16 mouse cellular contexts compared by ENCODE assay signal in the genomic region with DNA sequence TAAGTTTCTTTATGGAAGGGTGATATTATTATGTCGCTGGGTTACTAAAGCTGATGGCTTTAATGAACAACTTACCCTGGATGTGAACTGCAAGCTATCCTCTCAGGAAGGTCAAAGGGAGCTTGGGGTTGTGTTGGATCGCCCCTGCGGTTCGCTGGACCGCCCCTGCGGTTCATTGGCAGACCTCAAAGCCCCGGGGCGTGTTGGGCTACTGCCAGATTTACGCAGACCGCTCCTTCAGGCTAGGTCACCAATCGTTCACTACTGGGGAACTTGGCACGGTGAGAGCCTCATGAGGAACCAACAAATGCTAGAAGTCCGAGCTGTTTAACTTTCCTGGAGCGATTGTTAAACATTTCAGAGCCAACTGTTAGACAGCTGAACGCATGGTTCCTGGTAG. TPM values are rescaled to one million over a fixed set of nuclear protein-coding genes. Genes with fewer than 3 reads are reported as not detected.
A peak's percentile ranks its signal among the peaks of the same experiment; 100 is the strongest.
DNase-seq lines count a peak whose midpoint lies in the region; ATAC-seq lines count a peak whose summit lies in the region.
"Had no signal": no experiment of that assay in that cellular context is flagged by ENCODE, and none has a peak within 500 bp of the region (broad histone marks: within the 10 kb centered on the region; RNA-seq: fewer than 3 reads in every experiment).

No protein-coding gene starts in this region.

- no peaks in the 10 kb centered on the region for H3K36me3 ChIP-seq in kidney, embryonic 14.5 days (ENCODE audit: control insufficient read depth, insufficient read depth, low read length)
- H3K36me3 ChIP-seq: hindbrain, embryonic 15.5 days had no signal

- 24% methylated on average over 15 of the region's 15 CpGs for WGBS in kidney, embryonic 14.5 days

- H3K4me1 ChIP-seq in kidney, embryonic 14.5 days (ENCODE audit: control insufficient read depth, insufficient read depth, low read length), result 0 out of 2 replicates have a peak, but pooled peaks cover 9% of the 10 kb centered on the region

- DNase-seq in kidney, adult 11 months, result peak; percentile 70
- peak; percentile 65 for DNase-seq in 416B (ENCODE audit: low read depth)
- peak; percentile 47 for DNase-seq in Muller cell, postnatal 12 days (ENCODE audit: inconsistent ontology term)
- peak; percentile 63 for DNase-seq in kidney, postnatal 10 days
- no peak for DNase-seq in adrenal gland, adult 8-10 months
- no peak for DNase-seq in right cerebral cortex, adult 2 months (ENCODE audit: low spot score in 2 of 2)
- DNase-seq in B cell, adult 2 months, result no peak
- DNase-seq: layer of hippocampus, adult 9-11 months; right cerebral cortex, adult 18-20 months had no signal

- no peak overlapping the region for H3K9ac ChIP-seq in kidney, embryonic 14.5 days (ENCODE audit: low read depth, low read length)
- H3K9ac ChIP-seq: hindbrain, embryonic 15.5 days had no signal

- ATAC-seq in kidney, embryonic 14.5 days (ENCODE audit: low FRiP score, low TSS enrichment), result no peak
- ATAC-seq: forebrain, embryonic 14.5 days had no signal

- H3K4me2 ChIP-seq in kidney, embryonic 14.5 days (replicated peaks; ENCODE audit: low read depth, low read length), result no peak overlapping the region
- H3K4me2 ChIP-seq: hindbrain, embryonic 15.5 days; midbrain, embryonic 11.5 days had no signal

- H3K9me3 ChIP-seq in kidney, embryonic 14.5 days (ENCODE audit: control insufficient read depth, low read length), result no peaks in the 10 kb centered on the region
- H3K9me3 ChIP-seq: hindbrain, embryonic 15.5 days had no signal

- no peak overlapping the region for H3K4me3 ChIP-seq in kidney, embryonic 14.5 days (ENCODE audit: low read length)
- H3K4me3 ChIP-seq: hindbrain, embryonic 15.5 days had no signal

- no peak overlapping the region for H3K27ac ChIP-seq in kidney, embryonic 14.5 days (ENCODE audit: low read depth, low read length)
- H3K27ac ChIP-seq: hindbrain, embryonic 15.5 days had no signal

- H3K27me3 ChIP-seq in kidney, embryonic 14.5 days (ENCODE audit: control insufficient read depth, insufficient read depth, low read length), result peaks cover 50% of the 10 kb centered on the region

RNA-seq across cellular contexts. Expression of gene Atp12a, which starts 1.8 kb away (rescaled TPM):
- 0.20 and 0.46 TPM in 2 replicates for polyA plus RNA-seq in kidney, embryonic 14.5 days (2014; fragmentation: Nextera tagmentation; extraction: Ambion mirVana)
- total RNA-seq in adrenal gland, adult 8-10 months (2022), result 1 to 10 TPM in 1 of 4 experiments, under 1 TPM in 1, not detected in 2; 0.10 to 1.0 TPM
- total RNA-seq: gastrocnemius, postnatal 4 days; liver, adult 2 months had no signal
- polyA plus RNA-seq: neural tube, embryonic 11.5 days had no signal

RNA-seq across cellular contexts. Expression of gene Rnf17, which starts 35.7 kb away (rescaled TPM):
- 1.2 and 1.6 TPM in 2 replicates for polyA plus RNA-seq in kidney, embryonic 14.5 days (2014; fragmentation: Nextera tagmentation; extraction: Ambion mirVana)
- total RNA-seq in adrenal gland, adult 8-10 months (2022), result 1 to 10 TPM in 2 of 4 experiments, under 1 TPM in 2; 0.59 to 1.9 (median 1.2) TPM
- polyA plus RNA-seq: liver, adult 2 months had no signal

Comparison
In these comparisons a context has a peak if more than half of its experiments do, and no peak if none do; other contexts are left out.
1. DNase-seq: peak in kidney, adult 11 months (single experiment), 416B (single experiment), Muller cell, postnatal 12 days (single experiment) and kidney, postnatal 10 days (single experiment); none in adrenal gland, adult 8-10 months (single experiment), right cerebral cortex, adult 2 months (0 of 2) and B cell, adult 2 months (0 of 2).